Mouse (Mus musculus): ENCODE results near the gene Arsk. TPM values are rescaled to one million over a fixed set of nuclear protein-coding genes. Genes with fewer than 3 reads are reported as not detected.

Gene Arsk
- total RNA-seq, 2 experiments from 2014 or later: 3.6 to 4.6 TPM

DNA sequence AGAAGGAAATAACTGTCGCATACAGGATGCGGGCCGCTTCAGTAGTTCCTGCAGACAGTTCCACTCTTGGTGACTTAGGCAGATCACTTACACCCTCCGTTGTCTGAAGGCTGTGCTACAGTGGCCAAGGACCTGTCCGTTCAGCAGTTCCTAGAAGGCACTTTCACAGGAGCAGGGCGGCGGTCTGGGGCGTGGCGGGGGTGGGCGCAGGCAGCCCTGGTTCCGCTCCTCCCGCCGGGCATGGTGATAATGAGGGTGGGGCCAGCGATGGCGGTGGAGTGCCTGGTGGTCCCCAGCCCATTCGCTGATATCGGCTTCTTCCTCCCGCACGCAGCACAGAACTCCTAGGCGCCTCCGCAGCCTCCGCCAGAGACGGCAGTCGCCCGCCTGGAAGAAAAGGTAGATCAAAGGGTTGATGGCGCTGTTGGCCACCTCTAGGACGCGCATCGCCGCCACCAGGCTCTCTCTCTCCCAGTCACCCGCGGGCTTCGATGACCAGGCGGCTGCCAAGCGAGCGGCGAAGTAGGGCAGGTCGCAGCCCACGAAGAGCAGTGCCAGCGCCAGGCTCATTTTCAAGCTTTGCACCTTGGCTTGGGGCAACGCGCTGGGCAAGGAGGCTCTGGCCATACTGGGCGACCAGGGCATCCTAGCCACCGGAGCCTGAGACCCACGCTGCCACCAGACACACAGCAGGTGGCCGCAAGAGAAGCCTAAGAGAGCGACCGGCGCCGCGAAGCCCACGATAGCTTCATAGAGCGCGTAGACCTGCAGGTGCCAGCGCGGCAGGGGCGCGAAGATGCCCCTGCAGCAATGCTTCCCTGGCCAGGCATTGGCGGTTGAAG is 42.8 kb downstream of the Arsk start:
- intact Hi-C loops (cut with DNase I): no loop called here
- peak; percentile 5 to 14 for DNase-seq (ENCODE audit: low spot score in 2 of 2)

GRCm38 (mm10) chr13:76044971-76045370 is 53.5 kb downstream of the Arsk start:
- no peak for DNase-seq (ENCODE audit: low spot score in 2 of 2)
- intact Hi-C loops (cut with DNase I): no loop called here

DNA sequence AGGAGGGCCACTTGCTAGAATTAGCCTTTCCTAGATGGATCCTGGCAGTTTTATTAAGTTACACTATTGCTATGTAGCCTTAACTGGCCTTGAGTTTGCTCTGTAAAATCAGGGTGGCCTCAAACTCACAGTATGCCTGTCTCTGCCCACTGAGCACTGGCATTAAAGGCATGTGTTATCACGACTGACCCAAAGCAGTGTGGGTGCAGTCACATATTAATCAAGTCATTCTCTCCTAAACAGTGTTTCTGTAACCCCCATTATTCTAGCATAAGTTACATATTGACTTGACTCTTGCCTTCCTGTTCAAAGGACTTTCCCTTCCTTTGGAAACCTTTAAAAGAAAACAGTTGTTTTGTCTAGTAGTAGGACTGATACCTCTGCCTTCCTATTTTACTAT is 56.0 kb downstream of the Arsk start:
- no peak for DNase-seq (ENCODE audit: low spot score in 2 of 2)
- intact Hi-C loops (cut with DNase I): no loop called here

DNA sequence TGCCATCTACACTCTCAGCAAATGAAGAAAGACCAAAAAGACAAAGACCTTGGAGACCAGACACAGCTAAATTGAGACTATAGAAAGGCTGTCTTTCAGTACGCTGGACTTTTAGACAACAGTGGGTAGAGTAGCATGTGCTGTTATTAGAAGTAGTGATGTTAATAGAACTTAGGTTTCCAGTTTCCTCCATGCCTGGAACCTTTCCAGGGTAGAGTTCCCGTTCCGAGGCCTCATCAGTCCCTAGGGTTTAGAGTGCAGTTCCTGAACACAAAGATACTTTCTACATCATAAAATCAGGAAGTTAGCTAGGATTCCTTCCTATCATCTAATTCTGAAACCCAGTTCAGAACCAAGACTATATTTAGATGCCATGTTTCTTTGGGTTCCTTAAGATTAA is 73.9 kb downstream of the Arsk start:
- intact Hi-C loops (cut with DNase I): loop anchor here (5.0 kb wide), 1 partner anchor 227 kb away; no protein-coding TSS in a partner anchor
- no peak for DNase-seq (ENCODE audit: low spot score in 2 of 2)

DNA sequence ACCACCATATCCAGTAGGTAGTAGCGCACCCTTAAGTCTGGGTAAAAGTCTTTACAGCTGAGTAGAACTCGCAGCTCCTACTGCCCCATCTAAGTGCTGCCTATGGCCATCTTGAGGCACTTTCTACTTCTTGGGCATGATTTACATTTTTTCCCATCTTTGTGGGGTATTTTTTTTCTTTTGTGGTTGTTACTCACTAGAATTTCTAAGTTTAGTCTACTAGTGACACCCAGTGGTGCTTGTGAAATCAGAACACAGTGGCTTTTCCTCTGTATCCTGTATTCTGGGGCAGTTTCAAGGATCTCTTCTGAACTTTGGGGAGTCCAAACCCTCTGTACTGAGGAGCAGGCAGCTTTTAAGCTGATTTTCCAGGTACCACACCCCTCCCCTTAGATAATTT is 76.7 kb downstream of the Arsk start:
- intact Hi-C loops (cut with DNase I): loop anchor here (2.0 to 5.0 kb wide), 2 partner anchors 224 to 795 kb away; no protein-coding TSS in a partner anchor
- DNase-seq (ENCODE audit: low spot score in 2 of 2): peak; percentile 30 to 52

DNA sequence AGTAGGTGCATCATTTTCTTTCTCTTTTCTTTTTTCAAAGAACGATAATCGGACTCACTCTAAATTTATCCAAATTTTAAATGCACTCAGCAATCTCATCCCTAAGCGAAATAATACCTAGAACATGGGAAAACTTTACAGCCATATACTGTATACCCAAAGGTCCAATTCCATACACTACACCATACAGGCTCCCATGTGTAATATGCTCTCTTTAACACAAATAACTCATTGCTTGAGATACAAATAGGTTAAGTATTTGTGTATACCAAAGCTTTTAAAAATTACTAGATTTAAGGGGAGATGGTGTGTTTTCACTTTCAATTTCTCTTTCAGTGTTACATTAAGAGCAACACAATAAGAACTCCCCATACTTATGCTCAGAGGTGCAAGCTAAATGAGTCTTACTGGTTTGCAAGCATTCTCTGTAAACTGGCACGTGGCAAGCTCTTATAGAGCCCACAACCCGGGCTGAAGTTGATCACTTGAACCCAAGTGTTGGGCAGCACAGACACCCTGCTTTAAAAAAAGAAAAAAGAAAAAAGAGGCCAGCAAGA is 79.5 kb downstream of the Arsk start:
- intact Hi-C loops (cut with DNase I): loop anchor here (1.0 kb wide), 1 partner anchor 76 kb away; the partner anchor contains the start of gene Rhobtb3
- no peak for DNase-seq (ENCODE audit: low spot score in 2 of 2)

DNA sequence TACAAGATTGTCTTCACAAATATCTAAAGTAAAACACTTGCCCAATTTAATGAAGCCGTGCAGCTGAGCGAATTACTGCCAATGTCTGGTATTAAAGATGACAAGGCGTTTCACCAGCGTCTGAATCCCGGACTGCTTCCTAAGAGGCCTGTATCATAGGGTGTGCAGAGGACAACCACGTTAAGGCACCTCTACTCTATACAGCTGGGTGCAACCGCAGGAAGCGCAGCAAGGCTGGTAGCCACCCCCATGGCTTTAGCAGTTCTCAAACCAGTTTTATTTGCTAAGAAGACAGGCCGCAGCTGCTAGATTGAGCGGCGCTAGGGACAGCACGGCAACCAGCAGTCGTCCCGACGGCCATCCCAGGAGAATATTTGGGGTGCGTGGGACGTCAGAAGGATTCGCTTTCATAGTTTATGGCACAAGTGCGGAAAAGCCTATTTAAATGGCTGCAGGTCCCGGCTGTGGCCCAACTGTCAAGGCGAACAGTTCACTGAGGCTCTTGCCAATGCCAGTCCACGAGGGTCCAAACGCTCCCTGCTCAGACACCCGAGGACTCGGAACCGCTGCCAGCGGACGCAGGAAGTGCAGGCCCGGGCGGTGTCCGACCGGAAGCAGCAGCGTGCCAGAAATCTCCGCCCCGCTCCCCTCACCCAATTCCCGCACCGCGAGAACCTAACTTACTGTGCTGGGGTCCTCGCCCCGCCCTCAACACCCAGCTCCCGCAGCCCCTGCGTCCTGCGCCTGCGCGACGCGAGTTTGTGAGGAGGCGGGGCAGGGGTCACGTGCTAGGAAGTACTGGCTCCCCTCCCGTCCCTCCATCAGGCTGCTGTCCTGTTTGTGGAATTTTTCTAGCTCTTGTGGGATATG is 80.3 kb downstream of the Arsk start, which contains the start of gene Rfesd:
TSS of gene Rfesd (minus strand) at position 746 of the 870 bp plus-strand sequence.
- peak; percentile 96 to 99 for DNase-seq (ENCODE audit: low spot score in 2 of 2)
- intact Hi-C loops (cut with DNase I): loop anchor here (1.0 kb wide), 1 partner anchor 75 kb away; the partner anchor contains the start of gene Rhobtb3

GRCm38 (mm10) chr13:76017465-76017864 is 81.0 kb downstream of the Arsk start:
- intact Hi-C loops (cut with DNase I): no loop called here
- DNase-seq (ENCODE audit: low spot score in 2 of 2): no peak

DNA sequence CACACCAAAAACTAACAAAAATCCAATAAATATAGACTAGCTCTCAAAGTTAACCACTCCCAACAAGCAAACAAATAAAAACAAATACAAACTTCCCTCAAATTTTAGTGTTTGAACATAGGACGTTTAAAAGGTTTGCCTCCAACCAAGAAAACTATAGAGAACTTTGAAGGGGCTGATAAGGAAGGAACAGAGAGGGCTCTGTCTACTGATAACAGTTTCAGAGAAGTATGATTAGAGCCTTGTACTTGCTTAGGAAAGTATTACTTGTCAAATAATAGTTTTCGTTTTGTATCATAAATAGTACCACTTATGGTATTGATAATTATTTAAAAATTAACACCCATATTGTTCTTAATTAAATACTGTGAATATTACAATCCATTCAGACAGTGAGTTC is 83.9 kb downstream of the Arsk start:
- intact Hi-C loops (cut with DNase I): no loop called here
- no peak for DNase-seq (ENCODE audit: low spot score in 2 of 2)

Other genes starting within 250 kb of the Arsk start
- gene Rhobtb3, start 154.7 kb downstream of the Arsk start, total RNA-seq (2021): 10 to 100 TPM; 15.3 to 17.3 TPM
- gene Spata9, start 131.5 kb downstream of the Arsk start, total RNA-seq (2021): not detected
- 10 to 100 TPM; 15.8 to 16.3 TPM for gene Rfesd, start 79.9 kb downstream of the Arsk start, total RNA-seq (2021)
- gene Gpr150, start 41.7 kb downstream of the Arsk start, total RNA-seq (2021): 1 to 10 TPM; 1.7 to 3.0 TPM
- gene Ttc37, start 74 bp upstream of the Arsk start, total RNA-seq (2021): 10 to 100 TPM; 17.1 to 19.8 TPM
- gene Fam81b, start 206.4 kb upstream of the Arsk start, total RNA-seq (2021): not detected

All from left cerebral cortex, postnatal 14 days (tissue).